Mouse (Mus musculus): ENCODE results near the gene Plod3. TPM values are rescaled to one million over a fixed set of nuclear protein-coding genes. Genes with fewer than 3 reads are reported as not detected.

Plod3 gene
- polyA plus RNA-seq, 2 experiments from 2014 or later: 4.4 to 8.8 TPM

DNA sequence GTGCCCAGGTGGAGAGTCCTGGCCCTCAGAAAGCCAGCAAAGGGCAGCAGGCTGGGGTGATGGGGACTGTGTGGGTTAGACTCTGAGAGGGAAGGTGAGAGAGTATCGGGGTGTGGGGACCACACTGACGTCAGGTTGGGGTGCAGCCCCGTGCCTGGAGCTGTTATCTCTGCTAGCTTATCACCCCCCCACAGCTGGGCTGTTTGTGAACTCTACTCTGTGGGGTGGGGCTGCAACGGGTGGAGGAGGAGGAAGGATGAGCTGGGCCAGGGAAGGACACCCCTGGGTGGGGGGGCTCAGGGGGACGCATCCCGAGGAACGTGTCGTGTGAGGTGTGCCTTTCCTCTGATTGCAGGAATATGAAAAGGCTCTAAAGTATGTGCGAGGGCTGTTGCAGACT is 21.6 kb upstream of the Plod3 start:
- no peak for ATAC-seq

DNA sequence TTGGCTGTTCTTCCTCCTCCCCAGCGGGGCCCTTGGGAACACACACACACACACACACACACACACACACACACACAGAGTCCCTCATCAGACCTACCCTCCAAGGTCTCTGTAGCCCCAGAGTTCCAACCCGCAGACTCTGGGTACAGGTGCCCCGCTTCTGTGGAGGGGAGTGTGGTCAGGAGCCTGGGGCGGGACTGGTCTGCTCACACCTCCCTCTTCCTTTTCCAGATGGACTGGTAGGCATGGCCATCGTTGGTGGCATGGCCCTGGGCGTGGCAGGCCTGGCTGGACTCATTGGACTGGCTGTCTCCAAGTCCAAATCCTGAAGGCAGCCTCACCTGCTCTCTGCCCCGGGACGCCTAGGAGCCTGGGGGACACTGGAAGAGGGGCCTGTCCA is 21.1 kb upstream of the Plod3 start:
- ATAC-seq: no peak

DNA sequence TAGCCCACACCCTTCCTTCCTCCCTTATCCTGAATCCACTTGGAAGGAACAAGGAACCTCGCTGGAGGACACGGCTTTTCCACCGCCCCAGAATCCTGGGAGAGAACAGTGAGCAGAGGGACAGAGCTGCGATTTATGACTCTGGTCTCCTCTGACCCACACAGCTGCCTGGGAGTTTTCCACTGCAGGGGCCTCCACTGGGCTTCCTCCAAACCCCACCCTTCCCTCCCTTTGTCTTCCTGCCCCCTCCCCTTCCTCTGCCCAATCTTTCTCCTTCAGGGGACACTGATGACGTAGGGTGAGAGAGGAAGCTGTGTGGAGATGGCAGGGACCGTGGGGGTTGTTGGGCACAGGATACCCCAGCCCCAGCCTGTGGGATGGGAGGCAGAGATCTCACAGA is 20.5 kb upstream of the Plod3 start, which contains the start of gene Cldn15:
Gene Cldn15, plus strand, starts transcription at position 286 of the 400 bp plus-strand sequence.
- no peak for ATAC-seq

GRCm38 (mm10) chr5:136966861-136967455 is 19.9 kb upstream of the Plod3 start:
- ATAC-seq: no peak

DNA sequence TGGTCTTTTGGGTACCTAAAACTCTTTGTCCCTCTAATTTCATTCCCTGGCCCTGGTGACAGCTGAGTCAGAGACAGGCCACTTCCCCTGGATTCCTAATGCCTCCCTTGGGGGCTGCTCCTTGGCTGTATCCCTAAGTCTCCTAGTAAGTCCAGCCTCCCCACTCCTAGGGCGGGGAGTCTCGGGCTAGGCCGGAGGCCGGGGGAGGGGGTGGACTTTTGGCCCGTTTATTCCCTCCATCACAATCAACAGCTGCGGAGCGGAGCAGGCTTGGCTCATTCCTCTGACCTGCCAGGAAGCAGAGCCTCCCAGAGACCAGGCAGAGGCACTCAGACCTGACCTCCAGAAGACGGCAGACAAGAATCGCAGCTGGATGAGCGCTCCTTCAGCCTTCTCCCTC is 19.2 kb upstream of the Plod3 start:
- no peak for ATAC-seq

GRCm38 (mm10) chr5:136970703-136971102 is 16.1 kb upstream of the Plod3 start:
- peak; percentile 72 for ATAC-seq

- no peak for ATAC-seq
Measured at GRCm38 (mm10) chr5:136973670-136974069, 13.1 kb upstream of the Plod3 start.

- no peak for ATAC-seq
Measured at GRCm38 (mm10) chr5:136977769-136978168, 9.1 kb upstream of the Plod3 start.

GRCm38 (mm10) chr5:136979762-136980161 is 7.1 kb upstream of the Plod3 start:
- no peak for ATAC-seq

GRCm38 (mm10) chr5:136980974-136981373 is 5.8 kb upstream of the Plod3 start:
- ATAC-seq: no peak

DNA sequence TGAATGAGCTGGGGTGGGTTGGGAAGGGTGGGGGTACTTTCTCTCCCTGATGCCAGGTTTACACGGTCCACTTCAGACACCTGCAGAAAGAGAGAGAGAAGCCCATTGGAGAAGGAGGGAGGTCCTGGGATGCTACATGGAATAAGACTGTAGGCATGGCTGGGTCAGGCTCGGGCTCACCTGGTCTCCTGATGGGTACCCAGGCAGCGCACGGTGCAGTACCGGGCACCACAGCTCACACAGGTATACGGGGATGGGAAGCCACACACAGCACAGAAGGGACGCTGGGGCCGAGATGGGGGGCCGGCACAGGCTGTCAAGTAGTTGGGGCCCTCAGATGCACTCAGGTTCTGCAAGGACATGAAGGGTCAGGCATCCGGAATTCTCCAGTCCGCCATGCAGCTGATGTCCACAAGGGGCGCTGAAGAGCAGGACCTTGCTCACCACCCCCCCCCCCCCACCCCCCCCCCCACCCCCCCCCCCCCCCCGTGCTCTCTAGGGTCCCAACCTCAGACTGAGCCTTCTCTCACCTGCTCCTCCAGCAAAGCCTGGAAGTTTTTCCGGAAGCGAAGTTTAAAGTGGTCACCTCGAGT is 4.4 kb upstream of the Plod3 start:
- ATAC-seq: no peak

- ATAC-seq: no peak
Measured at GRCm38 (mm10) chr5:136984828-136985227, 2.0 kb upstream of the Plod3 start.

- peak; percentile 25 for ATAC-seq
Measured at GRCm38 (mm10) chr5:136987138-136987933, 517 bp downstream of the Plod3 start.

DNA sequence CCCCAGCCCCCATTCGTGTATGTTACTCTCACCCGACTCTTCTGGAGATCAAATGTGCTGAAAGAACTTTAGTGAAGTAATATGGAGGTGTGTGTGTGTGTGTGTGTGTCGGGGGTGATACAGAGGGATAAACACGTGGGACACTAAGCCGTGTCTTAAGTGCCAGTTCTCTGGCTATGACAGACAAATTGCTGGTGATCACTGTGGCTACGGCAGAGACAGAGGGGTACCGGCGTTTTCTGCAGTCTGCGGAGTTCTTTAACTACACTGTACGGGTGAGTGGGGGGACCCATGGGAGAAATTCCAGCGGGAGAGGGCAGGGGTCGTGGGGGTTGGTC is 1.1 kb downstream of the Plod3 start, which contains the start of gene Znhit1:
Gene Znhit1, minus strand, starts transcription at position 88 of the 338 bp plus-strand sequence.
- no peak for ATAC-seq

DNA sequence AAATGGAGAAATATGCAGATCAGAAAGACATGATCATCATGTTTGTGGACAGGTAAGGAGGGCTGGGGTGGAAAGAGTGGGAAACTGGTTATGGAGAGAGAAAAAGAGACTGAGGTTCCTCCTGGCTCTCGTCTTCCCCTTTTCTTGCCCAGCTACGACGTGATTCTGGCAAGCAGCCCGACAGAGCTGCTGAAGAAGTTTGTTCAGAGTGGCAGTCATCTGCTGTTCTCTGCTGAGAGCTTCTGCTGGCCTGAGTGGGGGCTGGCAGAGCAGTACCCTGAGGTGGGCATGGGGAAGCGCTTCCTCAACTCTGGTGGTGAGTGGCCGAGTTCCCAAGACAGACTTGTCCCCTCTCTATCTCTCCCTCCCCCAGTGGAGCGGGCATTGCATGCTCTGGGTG is 1.6 kb downstream of the Plod3 start:
- no peak for ATAC-seq

GRCm38 (mm10) chr5:136989801-136990200 is 3.0 kb downstream of the Plod3 start:
- no peak for ATAC-seq

DNA sequence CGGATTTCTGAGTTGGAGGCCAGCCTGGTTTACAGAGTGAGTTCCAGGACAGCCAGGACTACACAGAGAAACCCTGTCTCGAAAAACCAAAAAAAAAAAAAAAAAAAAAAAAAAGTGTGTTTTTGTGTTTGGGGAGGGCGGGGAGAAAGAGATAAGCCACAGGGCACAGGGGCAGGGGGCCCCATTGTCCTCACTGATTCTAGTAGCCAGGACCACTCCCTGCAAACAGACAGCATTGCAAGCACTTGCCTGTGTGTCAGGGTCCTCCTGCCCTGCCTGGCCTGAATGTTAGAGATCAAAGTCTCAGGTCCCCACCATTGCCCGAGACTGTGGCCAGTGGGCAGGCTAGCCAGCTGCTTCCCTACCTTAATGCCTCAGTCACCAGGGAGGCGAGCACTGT is 12.6 kb downstream of the Plod3 start:
- no peak for ATAC-seq

GRCm38 (mm10) chr5:137000612-137001011 is 13.8 kb downstream of the Plod3 start:
- ATAC-seq: no peak

GRCm38 (mm10) chr5:137007276-137007675 is 20.5 kb downstream of the Plod3 start:
- no peak for ATAC-seq

DNA sequence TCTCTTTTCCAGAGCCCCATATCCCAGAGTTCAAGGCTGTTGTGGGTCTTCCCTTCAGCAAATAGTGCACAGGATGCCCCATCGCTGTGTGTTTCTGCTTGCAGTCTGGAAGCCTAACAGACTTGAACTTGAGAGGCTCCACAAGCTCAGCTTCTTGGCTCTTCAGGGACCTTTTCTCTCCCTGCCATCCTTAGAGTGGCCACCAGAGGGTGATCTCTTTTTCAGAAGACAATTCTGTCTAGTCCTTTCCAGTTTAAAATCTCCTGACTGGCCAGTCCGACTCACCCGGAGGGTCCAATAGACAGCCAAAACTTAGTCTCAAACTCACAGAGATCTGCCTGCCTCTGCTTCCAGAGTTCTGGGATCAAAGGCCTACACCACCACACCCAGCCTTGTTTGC is 23.2 kb downstream of the Plod3 start:
- ATAC-seq: peak; percentile 37

DNA sequence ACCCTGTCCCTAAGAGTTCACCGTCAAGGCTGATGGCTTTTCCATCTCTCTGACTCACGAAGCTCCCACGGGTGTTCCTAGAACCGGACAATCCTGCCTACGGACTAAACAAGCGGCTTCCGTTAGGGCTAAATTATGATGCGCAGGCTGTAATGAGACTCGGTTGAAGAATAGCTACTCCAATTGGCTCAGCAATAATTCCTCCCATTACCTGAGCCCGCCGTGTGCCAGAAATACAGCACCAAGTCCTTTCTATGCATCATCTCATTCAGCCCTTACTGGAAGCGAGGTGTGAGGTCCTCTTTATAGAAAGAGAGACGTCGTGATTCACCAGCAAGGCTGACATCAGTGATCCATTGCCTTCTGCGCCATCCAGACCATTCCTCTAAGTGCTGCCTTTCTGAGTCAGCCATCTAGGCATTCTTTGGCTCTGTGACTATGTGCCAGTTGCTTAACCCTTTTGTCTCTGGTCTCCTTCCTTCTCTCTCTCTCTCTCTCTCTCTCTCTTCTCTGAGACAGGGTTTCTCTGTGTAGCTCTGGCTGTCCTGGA is 25.7 kb downstream of the Plod3 start:
- no peak for ATAC-seq

- no peak for ATAC-seq
Measured at GRCm38 (mm10) chr5:137015913-137016312, 29.1 kb downstream of the Plod3 start.

- no peak for ATAC-seq
Measured at GRCm38 (mm10) chr5:137024318-137024717, 37.5 kb downstream of the Plod3 start.

DNA sequence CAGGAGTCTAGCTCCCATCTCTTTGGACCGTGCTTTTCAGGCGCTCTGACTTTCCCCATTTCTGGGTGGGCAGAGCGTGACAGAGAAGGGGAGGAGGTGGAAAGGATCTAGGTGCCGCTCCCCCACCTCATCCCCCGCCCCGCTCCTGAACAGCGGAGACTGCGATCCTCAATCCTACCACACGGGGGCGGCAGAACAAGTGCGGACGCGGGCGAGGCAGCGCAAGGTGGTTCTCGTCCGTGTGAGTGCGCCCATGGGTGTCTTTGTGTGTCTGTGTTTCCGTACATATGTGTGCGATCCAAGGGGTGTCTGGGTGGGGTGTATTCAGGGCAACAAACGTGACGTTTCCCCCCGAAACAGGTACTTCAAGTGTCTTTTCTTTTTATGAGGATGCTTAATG is 38.3 kb downstream of the Plod3 start:
- ATAC-seq: peak; percentile 72
